10 mouse cellular contexts compared by ENCODE assay signal in the genomic region with DNA sequence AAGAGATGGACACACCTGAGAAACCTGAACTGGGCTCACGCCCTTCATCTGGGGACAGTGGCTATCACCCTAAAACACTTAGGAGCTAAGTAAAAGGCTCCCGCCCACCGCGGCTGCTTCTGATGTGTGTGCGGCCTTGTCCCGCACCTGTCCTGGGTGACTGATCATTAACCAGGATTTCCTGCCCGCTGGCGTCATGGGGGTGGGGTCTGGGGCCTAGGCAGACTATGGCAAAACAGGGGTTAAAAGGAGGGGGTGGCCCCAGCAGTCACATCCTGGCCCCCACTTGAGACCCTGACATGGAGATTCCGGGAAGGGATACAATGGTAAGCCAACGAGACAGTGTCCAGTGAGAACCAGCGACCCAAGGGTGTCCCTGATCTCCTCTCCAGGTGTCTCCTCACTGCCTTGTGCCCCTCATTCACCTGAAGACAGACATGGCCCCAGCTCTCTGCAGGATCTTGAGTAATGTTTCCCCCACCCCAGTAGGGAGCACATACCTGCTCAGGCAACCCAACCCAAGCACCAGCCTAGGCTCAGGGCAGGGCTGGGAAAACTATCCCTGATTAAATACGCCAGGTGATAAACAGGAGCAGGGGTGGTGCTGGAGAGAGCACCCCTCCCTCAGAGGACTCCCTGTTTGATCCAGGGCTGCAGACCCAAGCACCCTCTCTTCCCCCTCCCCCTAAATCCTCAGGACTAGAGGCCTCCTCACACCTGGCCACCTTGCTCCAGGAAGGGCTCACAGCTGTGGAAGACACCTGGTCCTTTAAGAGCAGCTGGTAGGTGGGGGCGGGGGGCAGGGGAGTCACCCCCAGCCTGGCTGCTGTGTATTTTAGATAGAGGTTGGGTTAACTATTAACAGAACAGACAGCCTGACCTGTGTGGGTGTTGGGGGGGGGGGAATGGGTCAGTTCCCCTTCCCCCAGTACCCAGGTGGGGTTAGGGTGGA. TPM values are rescaled to one million over a fixed set of nuclear protein-coding genes. Genes with fewer than 3 reads are reported as not detected.
DNase-seq lines count a peak whose midpoint lies in the region; ATAC-seq and TF ChIP-seq lines count a peak whose summit lies in the region.
"Had no signal": no experiment of that assay in that cellular context is flagged by ENCODE, and none has a peak within 500 bp of the region (broad histone marks: within the 10 kb centered on the region; RNA-seq: fewer than 3 reads in every experiment).

No protein-coding gene starts in this region.

- H3K27me3 ChIP-seq in midbrain, embryonic 10.5 days (ENCODE audit: low read depth, poor library complexity, severe bottlenecking), result no peaks in the 10 kb centered on the region
- H3K27me3 ChIP-seq in midbrain, postnatal 0 days (ENCODE audit: insufficient read depth, low read length), result no peaks in the 10 kb centered on the region
- H3K27me3 ChIP-seq in limb, embryonic 12.5 days, result no peaks in the 10 kb centered on the region
- H3K27me3 ChIP-seq in stomach, embryonic 15.5 days (replicated peaks), result no peaks in the 10 kb centered on the region
- H3K27me3 ChIP-seq: megakaryocyte, embryonic 14.5 days had no signal

- TF ChIP-seq CTCF in midbrain, postnatal 0 days (IDR thresholded peaks at IDR 0.05), result no peak

- no peaks in the 10 kb centered on the region for H3K9me3 ChIP-seq in midbrain, embryonic 10.5 days (replicated peaks)
- no peaks in the 10 kb centered on the region for H3K9me3 ChIP-seq in midbrain, postnatal 0 days (ENCODE audit: low read length)
- no peaks in the 10 kb centered on the region for H3K9me3 ChIP-seq in limb, embryonic 12.5 days
- H3K9me3 ChIP-seq in stomach, embryonic 15.5 days, result no peaks in the 10 kb centered on the region
- H3K9me3 ChIP-seq: megakaryocyte, embryonic 14.5 days had no signal

- no peak overlapping the region for H3K27ac ChIP-seq in midbrain, embryonic 10.5 days (replicated peaks)
- H3K27ac ChIP-seq in midbrain, postnatal 0 days (ENCODE audit: low read depth, low read length), result no peak overlapping the region
- peak overlapping the region; percentile 17; the same call in 1 of the 2 replicates for H3K27ac ChIP-seq in limb, embryonic 12.5 days
- H3K27ac ChIP-seq in stomach, embryonic 15.5 days, result peak overlapping the region; percentile 85

- H3K4me2 ChIP-seq in midbrain, postnatal 0 days (ENCODE audit: low read depth, low read length, poor library complexity, severe bottlenecking), result no peak overlapping the region
- peak overlapping the region; percentile 100 for H3K4me2 ChIP-seq in limb, embryonic 12.5 days
- H3K4me2 ChIP-seq in stomach, embryonic 15.5 days, result peak overlapping the region; percentile 39

- no peak overlapping the region for H3K9ac ChIP-seq in midbrain, postnatal 0 days (replicated peaks; ENCODE audit: low read length, poor library complexity, severe bottlenecking)
- H3K9ac ChIP-seq in limb, embryonic 12.5 days (replicated peaks), result no peak overlapping the region
- no peak overlapping the region for H3K9ac ChIP-seq in stomach, embryonic 15.5 days

- H3K36me3 ChIP-seq in midbrain, embryonic 10.5 days, result peaks cover 32% of the 10 kb centered on the region
- H3K36me3 ChIP-seq in midbrain, postnatal 0 days (ENCODE audit: insufficient read depth, low read length), result peaks cover 16% of the 10 kb centered on the region
- H3K36me3 ChIP-seq in limb, embryonic 12.5 days, result peaks cover 35% of the 10 kb centered on the region
- peaks cover 15% of the 10 kb centered on the region for H3K36me3 ChIP-seq in stomach, embryonic 15.5 days

- peak overlapping the region; percentile 98; the same call in 1 of the 2 replicates for H3K4me3 ChIP-seq in midbrain, embryonic 10.5 days
- no peak overlapping the region for H3K4me3 ChIP-seq in midbrain, postnatal 0 days (ENCODE audit: low read depth, low read length)
- H3K4me3 ChIP-seq in limb, embryonic 12.5 days (replicated peaks), result no peak overlapping the region
- peak overlapping the region; percentile 8; the same call in 1 of the 2 replicates for H3K4me3 ChIP-seq in stomach, embryonic 15.5 days (replicated peaks)
- H3K4me3 ChIP-seq: megakaryocyte, embryonic 14.5 days had no signal

- ATAC-seq in midbrain, postnatal 0 days (ENCODE audit: low FRiP score), result no peak
- ATAC-seq in limb, embryonic 12.5 days (ENCODE audit: insufficient number of reproducible peaks, insufficient read depth, low FRiP score, low TSS enrichment, low read depth), result no peak
- ATAC-seq in stomach, embryonic 15.5 days (ENCODE audit: insufficient read depth, low FRiP score, low read depth), result peak; percentile 70

- WGBS in midbrain, embryonic 10.5 days, result 75% methylated on average over 13 of the region's 13 CpGs
- WGBS in midbrain, postnatal 0 days, result 84% methylated on average over 13 of the region's 13 CpGs
- 75% methylated on average over 13 of the region's 13 CpGs for WGBS in limb, embryonic 12.5 days
- 54% methylated on average over 13 of the region's 13 CpGs for WGBS in stomach, embryonic 15.5 days

- H3K4me1 ChIP-seq in midbrain, embryonic 10.5 days, result peaks cover 59% of the 10 kb centered on the region
- H3K4me1 ChIP-seq in midbrain, postnatal 0 days (ENCODE audit: insufficient read depth, low read length), result peaks cover 14% of the 10 kb centered on the region
- H3K4me1 ChIP-seq in limb, embryonic 12.5 days (replicated peaks), result peaks cover 46% of the 10 kb centered on the region
- peaks cover 56% of the 10 kb centered on the region for H3K4me1 ChIP-seq in stomach, embryonic 15.5 days

- peak; percentile 55 for DNase-seq in cerebellum, adult 9-10 months
- no peak for DNase-seq in cerebellum, postnatal 25 days
- DNase-seq in midbrain, embryonic 10.5 days (ENCODE audit: low spot score), result no peak
- DNase-seq in midbrain, postnatal 0 days (ENCODE audit: low spot score), result no peak
- no peak for DNase-seq in layer of hippocampus, adult 18-20 months (ENCODE audit: low spot score in 2 of 2)
- DNase-seq in left cerebral cortex, adult 11 months (ENCODE audit: low spot score), result no peak

RNA-seq across cellular contexts. Expression of gene Irf2bp1, which starts 3.5 kb away (rescaled TPM):
- polyA plus RNA-seq in midbrain, embryonic 10.5 days (2016; fragmentation: Nextera tagmentation; extraction: Ambion mirVana), result 21.4 and 23.5 TPM in 2 replicates
- total RNA-seq in midbrain, postnatal 0 days (2014; rRNA removed), result 115 and 133 TPM in 2 replicates
- 25.6 and 26.1 TPM in 2 replicates for polyA plus RNA-seq in midbrain, postnatal 0 days (2015; fragmentation: Nextera tagmentation; extraction: Ambion mirVana)
- 44.4 and 47.5 TPM in 2 replicates for polyA plus RNA-seq in limb, embryonic 12.5 days (2016; fragmentation: Nextera tagmentation; extraction: Ambion mirVana)
- polyA plus RNA-seq in stomach, embryonic 15.5 days (2015; fragmentation: Nextera tagmentation; extraction: Ambion mirVana), result 23.5 and 28.0 TPM in 2 replicates
- 10 to 100 TPM; 53.8 to 57.2 TPM for total RNA-seq in layer of hippocampus, adult 18-20 months (2021)

RNA-seq across cellular contexts. Expression of gene Foxa3, which starts 16.0 kb away (rescaled TPM):
- polyA plus RNA-seq in midbrain, embryonic 10.5 days (2016; fragmentation: Nextera tagmentation; extraction: Ambion mirVana), result 0.09 TPM in 1 of 2 replicates, not detected in the other
- total RNA-seq in midbrain, postnatal 0 days (2014; rRNA removed), result not detected in 2 replicates
- polyA plus RNA-seq in midbrain, postnatal 0 days (2015; fragmentation: Nextera tagmentation; extraction: Ambion mirVana), result not detected in 2 replicates
- polyA plus RNA-seq in limb, embryonic 12.5 days (2016; fragmentation: Nextera tagmentation; extraction: Ambion mirVana), result 0.81 and 1.8 TPM in 2 replicates
- polyA plus RNA-seq in stomach, embryonic 15.5 days (2015; fragmentation: Nextera tagmentation; extraction: Ambion mirVana), result 30.2 and 32.7 TPM in 2 replicates
- total RNA-seq in layer of hippocampus, adult 18-20 months (2021), result not detected
- polyA plus RNA-seq: heart, embryonic 14.5 days had no signal

RNA-seq across cellular contexts. Expression of gene Mypop, which starts 16.3 kb away (rescaled TPM):
- 4.0 and 4.1 TPM in 2 replicates for polyA plus RNA-seq in midbrain, embryonic 10.5 days (2016; fragmentation: Nextera tagmentation; extraction: Ambion mirVana)
- total RNA-seq in midbrain, postnatal 0 days (2014; rRNA removed), result 16.0 and 21.2 TPM in 2 replicates
- 4.7 and 5.0 TPM in 2 replicates for polyA plus RNA-seq in midbrain, postnatal 0 days (2015; fragmentation: Nextera tagmentation; extraction: Ambion mirVana)
- 6.4 and 6.5 TPM in 2 replicates for polyA plus RNA-seq in limb, embryonic 12.5 days (2016; fragmentation: Nextera tagmentation; extraction: Ambion mirVana)
- polyA plus RNA-seq in stomach, embryonic 15.5 days (2015; fragmentation: Nextera tagmentation; extraction: Ambion mirVana), result 2.8 and 3.7 TPM in 2 replicates
- total RNA-seq in layer of hippocampus, adult 18-20 months (2021), result 10 to 100 TPM; 50.1 to 50.7 TPM

RNA-seq across cellular contexts. Expression of gene Sympk, which starts 16.9 kb away (rescaled TPM):
- polyA plus RNA-seq in midbrain, embryonic 10.5 days (2016; fragmentation: Nextera tagmentation; extraction: Ambion mirVana), result 40.3 and 45.7 TPM in 2 replicates
- total RNA-seq in midbrain, postnatal 0 days (2014; rRNA removed), result 73.5 and 74.2 TPM in 2 replicates
- polyA plus RNA-seq in midbrain, postnatal 0 days (2015; fragmentation: Nextera tagmentation; extraction: Ambion mirVana), result 19.5 and 19.7 TPM in 2 replicates
- 51.9 and 56.0 TPM in 2 replicates for polyA plus RNA-seq in limb, embryonic 12.5 days (2016; fragmentation: Nextera tagmentation; extraction: Ambion mirVana)
- 28.1 and 32.3 TPM in 2 replicates for polyA plus RNA-seq in stomach, embryonic 15.5 days (2015; fragmentation: Nextera tagmentation; extraction: Ambion mirVana)
- total RNA-seq in layer of hippocampus, adult 18-20 months (2021), result 100 to 1,000 TPM; 118 to 123 TPM

RNA-seq across cellular contexts. Expression of gene Nanos2, which starts 20.1 kb away (rescaled TPM):
- 0.07 and 0.16 TPM in 2 replicates for polyA plus RNA-seq in midbrain, embryonic 10.5 days (2016; fragmentation: Nextera tagmentation; extraction: Ambion mirVana)
- 1.7 and 3.7 TPM in 2 replicates for total RNA-seq in midbrain, postnatal 0 days (2014; rRNA removed)
- polyA plus RNA-seq in midbrain, postnatal 0 days (2015; fragmentation: Nextera tagmentation; extraction: Ambion mirVana), result 0.59 and 1.3 TPM in 2 replicates
- not detected in 2 replicates for polyA plus RNA-seq in limb, embryonic 12.5 days (2016; fragmentation: Nextera tagmentation; extraction: Ambion mirVana)
- not detected in 2 replicates for polyA plus RNA-seq in stomach, embryonic 15.5 days (2015; fragmentation: Nextera tagmentation; extraction: Ambion mirVana)
- total RNA-seq in layer of hippocampus, adult 18-20 months (2021), result under 1 TPM; 0.20 to 0.40 TPM
- polyA plus RNA-seq: heart, embryonic 14.5 days had no signal

Comparison
In these comparisons a context has a peak if more than half of its experiments do, and no peak if none do; other contexts are left out.
1. H3K4me3 ChIP-seq: peak in midbrain, embryonic 10.5 days (single experiment) and stomach, embryonic 15.5 days (single experiment); none in midbrain, postnatal 0 days (single experiment) and limb, embryonic 12.5 days (single experiment).
2. H3K27ac ChIP-seq: peak in limb, embryonic 12.5 days (single experiment) and stomach, embryonic 15.5 days (single experiment); none in midbrain, embryonic 10.5 days (single experiment) and midbrain, postnatal 0 days (single experiment).
3. RNA of gene Foxa3, which starts 16.0 kb away (polyA plus RNA-seq): 30.2 to 32.7 TPM in stomach, embryonic 15.5 days; 0.81 to 1.8 TPM in limb, embryonic 12.5 days, 0.09 TPM in midbrain, embryonic 10.5 days and not detected in midbrain, postnatal 0 days; every median in the first group is over 10 times any median in the second.